Mouse (Mus musculus) heart, postnatal 14 days (tissue): ENCODE data around the gene Vav1. TPM values are rescaled to one million over a fixed set of nuclear protein-coding genes. Genes with fewer than 3 reads are reported as not detected.
A peak's percentile ranks its signal among the peaks of the same experiment; 100 is the strongest.

Experiments
- DNase-seq, 2 experiments: peaks; one replicate each; pipeline ENCODE4 v3.0.0; 2021 to 2022
- intact Hi-C: fragments of 180-260 bp; cut with DNase I; formaldehyde crosslinking; loops from one replicate; pipeline ENCODE4 v1.15.1; 2025
- long read RNA-seq, 2 experiments: library from polyadenylated mRNA; stranded (forward); transcript quantifications; one replicate each; pipeline ENCODE4 v2.0.0; 2021
- total RNA-seq, 2 experiments: library from RNA; stranded (reverse); gene quantifications; 2 replicates each; pipeline ENCODE4 v1.2.3; 2021

Gene Vav1
- 1 to 10 TPM; 2.2 to 5.5 TPM for total RNA-seq
- long read RNA-seq, experiment 1, partial matches to known transcripts = 1 of 3 reads
- long read RNA-seq, experiment 1, other reads (novel, unspliced or antisense) = 2 of 3 reads
- long read RNA-seq, experiment 2 = 0 reads

GRCm38 (mm10) chr17:57278943-57279590, at the start of gene Vav1:
TSS of gene Vav1 (plus strand) at chr17:57279100.
- intact Hi-C loops = no loop called here

GRCm38 (mm10) chr17:57229851-57230727, 48.8 kb upstream of the Vav1 start:
- intact Hi-C loops = no loop called here

More at GRCm38 (mm10) chr17:57278943-57279590, at the start of gene Vav1:
- peak; percentile 44 to 45 for DNase-seq

GRCm38 (mm10) chr17:57230728-57231125, 48.2 kb upstream of the Vav1 start:
- peak in 1 of 2 experiments; percentile 20 for DNase-seq
- intact Hi-C loops = no loop called here

More at GRCm38 (mm10) chr17:57229851-57230727, 48.8 kb upstream of the Vav1 start:
- DNase-seq = no peak

GRCm38 (mm10) chr17:57231321-57231771, 47.6 kb upstream of the Vav1 start:
- DNase-seq = peak in 1 of 2 experiments; percentile 36
- intact Hi-C loops = no loop called here

GRCm38 (mm10) chr17:57232200-57232599, 46.7 kb upstream of the Vav1 start:
- DNase-seq = no peak
- intact Hi-C loops = no loop called here

GRCm38 (mm10) chr17:57233038-57233437, 45.9 kb upstream of the Vav1 start:
- intact Hi-C loops = no loop called here
- no peak for DNase-seq

- DNase-seq = no peak
- intact Hi-C loops = no loop called here
Observed at GRCm38 (mm10) chr17:57234254-57234928, 44.5 kb upstream of the Vav1 start.

GRCm38 (mm10) chr17:57235803-57236202, 43.1 kb upstream of the Vav1 start:
- intact Hi-C loops = no loop called here
- DNase-seq = no peak

- intact Hi-C loops = no loop called here
- DNase-seq = no peak
Observed at GRCm38 (mm10) chr17:57237181-57237580, 41.7 kb upstream of the Vav1 start.

GRCm38 (mm10) chr17:57243650-57244370, 35.1 kb upstream of the Vav1 start:
- DNase-seq = no peak
- intact Hi-C loops = loop anchor here (2.0 to 10.0 kb wide), 2 partner anchors 23 to 249 kb away; partner anchors contain the start of genes Alkbh7 and Clpp

GRCm38 (mm10) chr17:57245311-57245929, 33.5 kb upstream of the Vav1 start:
- no peak for DNase-seq
- intact Hi-C loops = loop anchor here (2.0 to 10.0 kb wide), 3 partner anchors 25 to 251 kb away; partner anchors contain the start of genes Alkbh7, Clpp, Gm17949 and Gtf2f1

- intact Hi-C loops = loop anchor here (5.0 to 10.0 kb wide), 2 partner anchors 235 to 252 kb away; partner anchors contain the start of genes Alkbh7, Clpp, Gm17949 and Gtf2f1
- no peak for DNase-seq
Observed at GRCm38 (mm10) chr17:57246663-57247392, 32.1 kb upstream of the Vav1 start.

- intact Hi-C loops = loop anchor here (5.0 to 10.0 kb wide), 2 partner anchors 235 to 253 kb away; partner anchors contain the start of genes Alkbh7, Clpp, Gm17949 and Gtf2f1
- peak; percentile 86 to 88 for DNase-seq
Observed at GRCm38 (mm10) chr17:57247393-57248200, 31.3 kb upstream of the Vav1 start.

GRCm38 (mm10) chr17:57248201-57248699, 30.6 kb upstream of the Vav1 start, which contains the start of gene Gpr108:
TSS of gene Gpr108 (minus strand) at chr17:57248446.
- DNase-seq = peak; percentile 81 to 84
- intact Hi-C loops = loop anchor here (5.0 to 10.0 kb wide), 2 partner anchors 236 to 253 kb away; partner anchors contain the start of genes Alkbh7, Clpp, Gm17949 and Gtf2f1

GRCm38 (mm10) chr17:57248771-57249170, 30.1 kb upstream of the Vav1 start:
- DNase-seq = peak in 1 of 2 experiments; percentile 29
- intact Hi-C loops = loop anchor here (5.0 to 10.0 kb wide), 2 partner anchors 236 to 254 kb away; partner anchors contain the start of genes Alkbh7, Clpp, Gm17949 and Gtf2f1
